Mouse (Mus musculus): ENCODE data around the gene Nhs.

Nhs gene

GRCm38 (mm10) chrX:162159637-162160611 lies at the start of gene Nhs:
Gene Nhs (minus strand): TSS chrX:162159730.
- WGBS: 6% methylated on average over 47 of the region's 61 CpGs

GRCm38 (mm10) chrX:162206350-162206884 lies 46.9 kb upstream of the Nhs start:
- 76% methylated on average over 2 of the region's 2 CpGs for WGBS

- whole genome bisulfite sequencing: 2% methylated on average over 76 of the region's 80 CpGs
Observed at GRCm38 (mm10) chrX:162158743-162159636, 540 bp downstream of the Nhs start.

- 50% methylated on average over 5 of the region's 5 CpGs for WGBS
Observed at GRCm38 (mm10) chrX:162158142-162158541, 1.4 kb downstream of the Nhs start.

- 39% methylated on average over 2 of the region's 2 CpGs for WGBS
Observed at GRCm38 (mm10) chrX:162137807-162138206, 21.7 kb downstream of the Nhs start.

GRCm38 (mm10) chrX:162113257-162113656 lies 46.3 kb downstream of the Nhs start:
- 49% methylated on average over 5 of the region's 5 CpGs for WGBS

- WGBS: 74% methylated on average over 3 of the region's 3 CpGs
Observed at GRCm38 (mm10) chrX:162102802-162103434, 56.6 kb downstream of the Nhs start.

- 47% methylated on average over 4 of the region's 4 CpGs for WGBS
Observed at GRCm38 (mm10) chrX:162098364-162098763, 61.2 kb downstream of the Nhs start.

GRCm38 (mm10) chrX:162087291-162087690 lies 72.2 kb downstream of the Nhs start:
- 66% methylated on average over 4 of the region's 4 CpGs for WGBS

- WGBS: 6% methylated on average over 1 of the region's 1 CpGs
Observed at GRCm38 (mm10) chrX:162085897-162086200, 73.7 kb downstream of the Nhs start.

GRCm38 (mm10) chrX:162085062-162085896 lies 74.3 kb downstream of the Nhs start:
- 57% methylated on average over 4 of the region's 4 CpGs for WGBS

- WGBS: 25% methylated on average over 2 of the region's 2 CpGs
Observed at GRCm38 (mm10) chrX:162063164-162063563, 96.4 kb downstream of the Nhs start.

- WGBS: 94% methylated on average over 2 of the region's 2 CpGs
Observed at GRCm38 (mm10) chrX:162055635-162056034, 103.9 kb downstream of the Nhs start.

GRCm38 (mm10) chrX:162053566-162053965 lies 106.0 kb downstream of the Nhs start:
- WGBS: 79% methylated on average over 5 of the region's 5 CpGs

GRCm38 (mm10) chrX:162052534-162052933 lies 107.0 kb downstream of the Nhs start:
- WGBS: 100% methylated on average over 1 of the region's 1 CpGs

GRCm38 (mm10) chrX:162049616-162050015 lies 109.9 kb downstream of the Nhs start:
- WGBS: 72% methylated on average over 2 of the region's 2 CpGs

GRCm38 (mm10) chrX:162045527-162045926 lies 114.0 kb downstream of the Nhs start:
- 83% methylated on average over 2 of the region's 2 CpGs for WGBS

- 41% methylated on average over 13 of the region's 13 CpGs for WGBS
Observed at GRCm38 (mm10) chrX:162025210-162025953, 134.1 kb downstream of the Nhs start.

- WGBS: 93% methylated on average over 3 of the region's 3 CpGs
Observed at GRCm38 (mm10) chrX:162021724-162022123, 137.8 kb downstream of the Nhs start.

GRCm38 (mm10) chrX:162020039-162020566 lies 139.4 kb downstream of the Nhs start:
- 84% methylated on average over 3 of the region's 3 CpGs for WGBS

Data from cerebral cortex, adult 2 months (tissue).